Mouse (Mus musculus) lung, postnatal 0 days (tissue): Measurements from ENCODE around the gene Tuba1b. TPM values are rescaled to one million over a fixed set of nuclear protein-coding genes. Genes with fewer than 3 reads are reported as not detected.

ENCODE experiments used
- ATAC-seq: fragments of 200-750 bp; cut with Nextera tagmentation; 2 replicates; pipeline ENCODE4 v1.8.0; 2017; ENCODE audit warnings: moderate library complexity
- DNase-seq: peaks from one replicate; pipeline ENCODE4 v3.0.0-alpha.2; 2016; ENCODE audit warnings: low spot score
- H3K27ac ChIP-seq: fragments of 300-500 bp; sonication (generic); 2 replicates; pipeline ENCODE4 v1.5.1; 2014; ENCODE audit warnings: antibody characterized with exemption, mild to moderate bottlenecking, low read length, mixed read lengths
- H3K27me3 ChIP-seq: fragments of 300-500 bp; sonication (generic); replicated peaks from 2 replicates; pipeline ENCODE4 v1.6.1; 2014; ENCODE audit warnings: low read length, mixed read lengths; ENCODE audit not compliant: insufficient read depth
- H3K36me3 ChIP-seq: fragments of 300-500 bp; sonication (generic); 2 replicates; pipeline ENCODE4 v1.6.1; 2014; ENCODE audit warnings: low read length, mixed read lengths; ENCODE audit not compliant: insufficient read depth
- H3K4me1 ChIP-seq: fragments of 300-500 bp; sonication (generic); 2 replicates; pipeline ENCODE4 v1.6.1; 2014; ENCODE audit warnings: antibody characterized with exemption, low read depth, low read length, mixed read lengths; ENCODE audit not compliant: insufficient read depth
- H3K4me2 ChIP-seq: fragments of 300-500 bp; sonication (generic); replicated peaks from 2 replicates; pipeline ENCODE4 v1.6.1; 2014; ENCODE audit warnings: low read depth, mild to moderate bottlenecking, low read length, moderate library complexity, mixed read lengths
- H3K4me3 ChIP-seq: fragments of 300-500 bp; sonication (generic); 2 replicates; pipeline ENCODE4 v1.5.1; 2014; ENCODE audit warnings: low read depth, low read length
- H3K9ac ChIP-seq: fragments of 300-500 bp; sonication (generic); replicated peaks from 2 replicates; pipeline ENCODE4 v1.6.1; 2014; ENCODE audit warnings: low read depth, mild to moderate bottlenecking
- H3K9me3 ChIP-seq: fragments of 300-500 bp; sonication (generic); 2 replicates; pipeline ENCODE4 v1.6.1; 2016; ENCODE audit warnings: low read length, mixed read lengths
- CTCF ChIP-seq: IDR thresholded peaks from 2 replicates; pipeline ENCODE4 v1.5.1; 2016; ENCODE audit warnings: antibody characterized with exemption, mild to moderate bottlenecking
- EP300 ChIP-seq: IDR thresholded peaks from 2 replicates; pipeline ENCODE4 v1.6.1; 2016; ENCODE audit warnings: antibody characterized with exemption, mild to moderate bottlenecking, control low read depth
- WGBS: fragments of 180-500 bp; shearing (Covaris S2); extraction: QIAGEN DNeasy Blood & Tissue Kit; methylation state at CpG from one replicate; pipeline ENCODE4 v1.1.7; 2014; 5-methylcytosine and 5-hydroxymethylcytosine counted together
- polyA plus RNA-seq: library from polyadenylated mRNA; unstranded; fragments of >200 nt; fragmentation: Nextera tagmentation; extraction: Ambion mirVana; gene quantifications from 2 replicates; pipeline ENCODE4 v1.2.1, GENCODE M21; 2015

Tuba1b gene
- polyA plus RNA-seq, 1 experiment from 2014 or later = 415 TPM

DNA sequence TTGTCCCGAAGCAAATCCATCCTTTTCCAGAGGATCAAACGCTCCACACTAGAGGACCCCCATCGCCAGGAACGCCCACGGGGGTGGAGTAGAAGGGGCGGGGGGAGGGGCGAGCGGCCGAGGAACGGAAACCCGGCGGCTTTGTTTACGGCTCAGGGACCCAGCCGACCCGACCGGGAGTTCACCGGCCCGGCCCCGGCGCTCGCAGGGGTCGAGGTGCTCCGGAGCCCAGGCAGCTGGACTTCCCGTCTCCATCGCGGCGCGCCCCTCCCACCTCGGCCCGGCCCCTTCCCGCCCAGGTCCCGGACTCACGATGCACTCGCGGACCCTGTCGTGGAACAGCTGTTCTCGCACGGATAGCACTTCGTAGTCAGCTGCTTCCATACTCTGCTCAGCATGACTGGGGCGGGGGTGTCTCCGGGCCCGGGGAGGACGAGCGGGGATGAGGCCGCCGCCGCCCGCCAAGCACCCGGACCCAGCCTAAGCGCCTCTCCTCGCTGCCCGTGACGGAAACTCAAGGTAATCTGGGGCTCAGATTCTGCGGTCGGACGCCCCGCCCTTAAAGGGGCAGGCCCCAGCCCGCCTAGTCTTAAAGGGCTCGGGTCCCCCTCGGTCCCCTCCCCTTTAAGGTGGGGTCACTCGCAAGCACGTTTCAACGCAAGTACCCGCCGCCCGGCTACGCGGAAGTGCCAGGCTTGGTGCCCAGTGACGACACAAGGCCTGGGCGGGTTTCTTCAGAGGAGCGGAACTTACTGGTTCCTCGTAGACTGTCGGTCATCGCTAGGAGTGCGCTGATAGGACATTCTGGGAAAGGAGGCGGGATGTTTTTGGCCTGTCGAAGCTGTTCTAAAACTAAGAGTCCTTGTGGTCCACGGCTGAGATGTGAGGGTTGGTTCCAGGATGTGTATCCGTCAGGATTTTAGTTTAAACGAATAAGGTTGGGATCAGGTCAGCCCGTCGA is 16.5 kb downstream of the Tuba1b start, which contains the start of gene Lmbr1l:
Lmbr1l (minus strand) TSS at position 694 of the 961 bp plus-strand sequence.
- WGBS = under 1% methylated on average over 71 of the region's 82 CpGs
- Histone ChIP-seq H3K36me3 (no peaks in the 10 kb centered on the region), H3K27ac (peak within 1 kb of the TSS; percentile 95), H3K4me2 (peak within 1 kb of the TSS; percentile 70), H3K4me1 (peaks cover 7% of the 10 kb centered on the region; the same call in 1 of the 2 replicates), H3K27me3 (no peaks in the 10 kb centered on the region), H3K4me3 (peak within 1 kb of the TSS; percentile 73), H3K9ac (peak within 1 kb of the TSS; percentile 62), H3K9me3 (no peaks in the 10 kb centered on the region)
- TF ChIP-seq EP300 = no peak; the same call in 1 of the 2 replicates
- 0 out of 2 replicates have a peak, but pooled peaks have one; percentile 2 for TF ChIP-seq CTCF
- peak; percentile 100 for DNase-seq
- ATAC-seq = peak; percentile 96

DNA sequence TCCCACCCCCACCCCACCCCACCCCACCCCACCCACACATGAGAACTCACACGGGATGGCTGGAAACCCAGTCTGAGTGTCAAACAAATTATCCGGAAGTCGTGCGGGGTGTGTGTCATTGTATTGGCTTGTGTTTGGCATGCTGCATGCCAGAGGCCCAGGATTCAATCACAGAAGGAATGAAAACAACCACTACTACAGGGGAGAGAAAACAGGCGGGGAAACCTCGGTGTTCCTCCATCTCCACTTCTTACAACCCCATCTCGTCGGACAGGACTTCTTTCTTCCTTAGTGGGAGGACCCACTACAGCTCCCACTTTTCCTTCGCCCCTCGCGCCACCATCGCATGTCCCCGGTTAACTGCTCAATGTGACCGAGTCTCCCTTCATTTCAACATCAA is 17.3 kb downstream of the Tuba1b start:
- Histone ChIP-seq H3K36me3 (no peaks in the 10 kb centered on the region), H3K9ac (peak overlapping the region; percentile 62), H3K9me3 (no peaks in the 10 kb centered on the region), H3K4me3 (peak overlapping the region; percentile 73), H3K4me2 (peak overlapping the region; percentile 70), H3K27ac (peak overlapping the region; percentile 95), H3K27me3 (no peaks in the 10 kb centered on the region), H3K4me1 (peaks cover 7% of the 10 kb centered on the region; the same call in 1 of the 2 replicates)
- ATAC-seq (no peak), DNase-seq (peak; percentile 55)
- WGBS = under 1% methylated on average over 14 of the region's 14 CpGs
- TF ChIP-seq CTCF (no peak), EP300 (no peak)

DNA sequence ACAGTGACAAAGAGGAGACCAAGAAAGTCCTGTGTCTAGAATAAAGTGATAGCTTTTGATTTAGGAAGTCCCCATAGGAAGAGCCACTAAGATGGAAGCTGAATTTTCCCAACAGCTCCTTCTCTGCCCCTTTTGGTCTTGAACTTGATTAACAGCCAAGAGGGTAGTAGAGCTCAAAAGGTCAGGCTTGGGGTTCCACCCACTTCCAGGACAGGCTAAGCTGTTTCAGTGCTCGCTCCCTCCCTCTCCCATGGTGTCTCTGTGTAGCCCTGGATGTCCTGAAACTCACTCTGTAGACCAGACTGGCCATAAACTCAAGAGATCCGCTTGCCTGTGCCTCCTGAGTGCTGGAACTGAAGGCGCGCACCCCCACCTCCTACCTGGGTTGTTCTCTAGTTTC is 18.3 kb downstream of the Tuba1b start:
- no peaks in the 10 kb centered on the region for H3K27me3 ChIP-seq
- H3K4me3 ChIP-seq = no peak overlapping the region
- TF ChIP-seq CTCF = no peak
- no peak for TF ChIP-seq EP300
- 0 out of 2 replicates have a peak overlapping the region, but pooled peaks have one; percentile 70 for H3K4me2 ChIP-seq
- ATAC-seq (no peak), DNase-seq (no peak)
- no peak overlapping the region for H3K27ac ChIP-seq
- H3K4me1 ChIP-seq = peaks cover 7% of the 10 kb centered on the region; the same call in 1 of the 2 replicates
- no peak overlapping the region for H3K9ac ChIP-seq
- WGBS = 93% methylated on average over 4 of the region's 4 CpGs
- no peaks in the 10 kb centered on the region for H3K9me3 ChIP-seq
- H3K36me3 ChIP-seq = peaks cover 6% of the 10 kb centered on the region; the same call in 1 of the 2 replicates

DNA sequence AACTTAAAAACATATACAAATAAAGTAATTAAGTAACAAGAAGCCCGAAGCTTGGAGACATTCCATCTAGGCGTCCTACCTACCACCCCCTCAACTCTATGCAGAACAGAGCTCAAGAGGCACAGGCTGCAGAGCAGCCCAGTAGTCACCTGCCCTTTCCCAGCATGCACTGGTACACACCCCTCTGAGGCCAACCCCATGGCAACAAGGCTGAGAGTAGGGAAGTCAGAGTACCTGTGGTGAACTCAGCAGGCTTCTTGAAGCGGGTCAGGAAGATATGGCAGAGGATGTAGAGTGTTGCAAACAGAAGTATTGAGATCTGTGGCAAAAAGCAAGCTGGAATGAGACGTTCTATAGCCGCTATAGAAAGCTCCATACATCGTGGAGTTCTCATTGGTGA is 19.5 kb downstream of the Tuba1b start:
- Histone ChIP-seq H3K4me3 (no peak overlapping the region), H3K9ac (no peak overlapping the region), H3K27ac (no peak overlapping the region), H3K27me3 (no peaks in the 10 kb centered on the region), H3K9me3 (no peaks in the 10 kb centered on the region), H3K4me2 (no peak overlapping the region), H3K36me3 (peaks cover 13% of the 10 kb centered on the region; the same call in 1 of the 2 replicates), H3K4me1 (peaks cover 7% of the 10 kb centered on the region; the same call in 1 of the 2 replicates)
- no peak for DNase-seq
- TF ChIP-seq EP300 = no peak
- no peak for TF ChIP-seq CTCF
- WGBS = 85% methylated on average over 6 of the region's 6 CpGs
- no peak for ATAC-seq

DNA sequence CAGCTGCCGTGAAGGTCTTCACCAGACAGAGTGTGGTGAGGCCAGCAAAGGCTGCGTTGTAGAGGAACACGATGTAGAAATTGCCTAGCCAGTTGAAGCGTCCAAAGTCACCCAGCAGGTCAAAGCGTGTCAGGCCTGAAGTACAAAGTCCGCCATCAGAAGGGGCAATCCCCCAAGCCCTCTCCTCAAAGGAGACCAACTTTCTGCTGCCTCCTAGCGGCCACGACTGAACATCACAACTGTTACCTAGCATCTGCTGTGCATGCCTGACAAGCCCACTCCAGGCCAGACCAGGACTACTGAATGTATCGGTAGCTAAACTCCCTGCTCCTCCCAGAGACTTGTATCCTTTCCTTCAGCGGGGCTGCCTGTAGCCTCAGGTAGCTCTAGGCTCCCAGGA is 29.7 kb downstream of the Tuba1b start:
- Histone ChIP-seq H3K4me2 (no peak overlapping the region), H3K27ac (no peak overlapping the region), H3K9me3 (no peaks in the 10 kb centered on the region), H3K27me3 (no peaks in the 10 kb centered on the region), H3K4me1 (no peaks in the 10 kb centered on the region), H3K4me3 (no peak overlapping the region), H3K36me3 (peaks cover 35% of the 10 kb centered on the region), H3K9ac (no peak overlapping the region)
- WGBS = 30% methylated on average over 10 of the region's 10 CpGs
- ATAC-seq (no peak), DNase-seq (no peak)
- peak; percentile 82 for TF ChIP-seq CTCF
- TF ChIP-seq EP300 = no peak

DNA sequence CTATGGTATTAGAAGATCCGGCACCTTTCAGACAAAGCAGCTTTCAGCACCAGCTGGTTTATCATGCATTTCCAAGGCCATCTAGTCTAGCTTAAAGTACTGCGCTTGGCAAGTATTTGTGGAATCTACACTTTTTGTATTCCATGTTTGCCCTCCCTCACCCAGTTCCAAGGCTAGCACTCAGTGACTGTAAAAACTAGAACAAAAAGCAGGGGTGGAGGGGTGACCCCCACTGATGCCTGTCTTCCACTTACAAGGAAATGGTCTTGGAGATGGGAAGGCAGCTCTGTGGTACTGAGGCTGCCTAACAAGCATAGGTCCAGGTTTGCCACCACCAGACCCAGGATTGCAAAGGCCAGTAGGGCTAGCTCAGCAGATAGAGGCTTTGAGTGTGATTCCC is 31.8 kb downstream of the Tuba1b start:
- Histone ChIP-seq H3K9me3 (no peaks in the 10 kb centered on the region), H3K4me2 (no peak overlapping the region), H3K9ac (no peak overlapping the region), H3K4me3 (no peak overlapping the region), H3K4me1 (peaks cover 7% of the 10 kb centered on the region; the same call in 1 of the 2 replicates), H3K27ac (no peak overlapping the region), H3K36me3 (peaks cover 22% of the 10 kb centered on the region), H3K27me3 (peaks cover 10% of the 10 kb centered on the region; the same call in 1 of the 2 replicates)
- ATAC-seq (no peak), DNase-seq (no peak)
- 93% methylated on average over 2 of the region's 2 CpGs for WGBS
- TF ChIP-seq EP300 = no peak
- TF ChIP-seq CTCF = no peak
